Mouse (Mus musculus): ENCODE data around the gene Txnrd2. TPM values are rescaled to one million over a fixed set of nuclear protein-coding genes. Genes with fewer than 3 reads are reported as not detected.

Gene Txnrd2
- polyA plus RNA-seq, 1 experiment from 2014 or later = 34.0 TPM

DNA sequence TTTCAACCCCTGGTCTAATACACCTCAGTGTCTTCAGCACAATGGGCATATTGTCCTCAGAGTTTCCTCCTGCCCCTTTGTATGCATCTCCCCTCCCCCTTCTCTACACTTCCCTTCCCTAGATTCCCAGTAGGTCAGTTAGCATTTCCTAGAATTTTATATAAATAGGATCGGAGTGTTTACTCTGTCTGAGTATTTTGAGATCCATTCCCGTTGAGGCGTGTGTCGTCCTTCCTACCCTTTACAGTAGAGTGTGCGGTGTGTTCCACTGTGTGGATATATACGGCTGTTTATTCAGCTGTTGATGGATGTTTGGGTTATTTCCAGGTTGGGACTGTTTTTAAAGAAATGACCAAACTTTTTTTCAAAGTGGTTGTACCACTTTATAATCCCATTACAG, 87.3 kb downstream of the Txnrd2 start:
- no peaks in the 10 kb centered on the region for H3K36me3 ChIP-seq (replicated peaks)
- H3K4me2 ChIP-seq = no peak overlapping the region
- H3K27me3 ChIP-seq (replicated peaks) = no peaks in the 10 kb centered on the region
- H3K4me1 ChIP-seq = no peaks in the 10 kb centered on the region
- H3K4me3 ChIP-seq = no peak overlapping the region
- 89% methylated on average over 6 of the region's 6 CpGs for WGBS
- no peak overlapping the region for H3K27ac ChIP-seq
- H3K9me3 ChIP-seq = no peaks in the 10 kb centered on the region
- no peak overlapping the region for H3K9ac ChIP-seq
- no peak for ATAC-seq (replicated peaks)

- Histone ChIP-seq H3K36me3 (replicated peaks) (no peaks in the 10 kb centered on the region), H3K9ac (no peak overlapping the region), H3K4me2 (no peak overlapping the region), H3K27ac (no peak overlapping the region), H3K4me3 (no peak overlapping the region), H3K9me3 (no peaks in the 10 kb centered on the region), H3K4me1 (no peaks in the 10 kb centered on the region), H3K27me3 (replicated peaks) (no peaks in the 10 kb centered on the region)
- ATAC-seq (replicated peaks) = no peak
These were observed 91.9 kb downstream of the Txnrd2 start for GRCm38 (mm10) chr16:18518091-18518490.

DNA sequence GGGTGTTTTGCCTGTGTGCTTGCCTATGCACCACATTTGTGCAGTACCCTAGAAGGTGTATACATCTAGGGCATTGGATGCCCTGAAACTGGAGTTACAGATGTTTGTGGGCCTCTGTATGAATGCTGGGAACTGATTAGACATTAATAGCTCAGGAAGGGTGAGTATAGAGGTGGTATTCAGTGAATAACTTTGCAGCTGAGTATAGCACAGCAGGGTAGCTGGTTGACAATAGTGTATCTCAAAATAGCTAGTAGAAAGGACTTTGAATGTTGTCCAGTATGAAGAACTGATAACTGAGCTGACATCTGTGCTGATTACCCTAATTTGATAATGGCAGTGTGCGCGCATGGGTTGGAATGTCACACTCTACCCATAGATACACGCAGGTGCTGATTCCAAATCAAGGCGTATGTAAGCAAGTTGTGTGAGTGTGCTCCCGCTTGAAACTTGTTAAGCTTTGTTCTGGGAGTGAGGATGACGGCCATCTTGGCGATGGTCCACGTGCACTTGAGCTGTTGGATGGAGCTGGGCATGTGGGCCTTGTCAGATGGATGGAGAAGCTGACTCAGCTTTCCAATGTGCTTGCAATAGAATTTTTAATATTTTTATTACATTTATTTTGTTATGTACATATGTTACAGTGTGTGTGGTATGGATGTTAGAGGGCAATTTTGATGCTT, 97.5 kb downstream of the Txnrd2 start:
- Histone ChIP-seq H3K9me3 (no peaks in the 10 kb centered on the region), H3K4me1 (no peaks in the 10 kb centered on the region), H3K9ac (no peak overlapping the region), H3K27ac (no peak overlapping the region), H3K27me3 (replicated peaks) (no peaks in the 10 kb centered on the region), H3K4me3 (no peak overlapping the region), H3K4me2 (no peak overlapping the region), H3K36me3 (replicated peaks) (no peaks in the 10 kb centered on the region)
- ATAC-seq (replicated peaks) = no peak
- WGBS = 93% methylated on average over 8 of the region's 8 CpGs

DNA sequence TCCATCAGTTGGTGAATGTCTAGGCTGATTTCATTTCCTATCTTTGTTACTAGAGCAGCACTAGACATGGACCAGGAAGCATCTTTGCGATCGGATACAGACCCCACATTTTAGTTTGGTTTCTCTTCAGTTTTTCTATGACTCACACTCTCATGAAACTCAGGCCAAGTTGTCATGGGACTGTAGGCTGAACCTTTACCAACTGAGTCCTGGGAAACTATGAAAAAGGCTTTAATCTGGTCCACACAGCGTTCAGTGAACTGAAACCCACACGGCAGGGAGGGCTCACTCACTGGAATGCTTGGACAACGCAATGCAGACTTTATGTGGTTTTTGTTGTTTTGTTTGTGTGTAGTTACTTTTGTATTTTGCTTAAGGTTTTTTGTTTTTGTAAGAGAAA, 102.5 kb downstream of the Txnrd2 start:
- Histone ChIP-seq H3K9ac (no peak overlapping the region), H3K27me3 (replicated peaks) (no peaks in the 10 kb centered on the region), H3K4me3 (no peak overlapping the region), H3K4me1 (no peaks in the 10 kb centered on the region), H3K36me3 (replicated peaks) (no peaks in the 10 kb centered on the region), H3K4me2 (no peak overlapping the region), H3K9me3 (no peaks in the 10 kb centered on the region), H3K27ac (no peak overlapping the region)
- WGBS = 69% methylated on average over 5 of the region's 5 CpGs
- no peak for ATAC-seq (replicated peaks)

Other genes starting within 250 kb of the Txnrd2 start
- gene Ccdc188, start 208.5 kb upstream of the Txnrd2 start, polyA plus RNA-seq (2015; fragmentation: Nextera tagmentation; extraction: Ambion mirVana) = 0.14 TPM in 1 of 2 replicates, not detected in the other
- 15.4 and 19.9 TPM in 2 replicates for gene Zdhhc8, start 191.2 kb upstream of the Txnrd2 start, polyA plus RNA-seq (2015; fragmentation: Nextera tagmentation; extraction: Ambion mirVana)
- gene Trmt2a, start 177.7 kb upstream of the Txnrd2 start, polyA plus RNA-seq (2015; fragmentation: Nextera tagmentation; extraction: Ambion mirVana) = 107 and 122 TPM in 2 replicates
- 334 and 360 TPM in 2 replicates for gene Ranbp1, start 177.7 kb upstream of the Txnrd2 start, polyA plus RNA-seq (2015; fragmentation: Nextera tagmentation; extraction: Ambion mirVana)
- 5.1 TPM in 1 of 2 replicates, not detected in the other for gene Gm49776, start 168.1 kb upstream of the Txnrd2 start, polyA plus RNA-seq (2015; fragmentation: Nextera tagmentation; extraction: Ambion mirVana)
- 37.5 and 38.9 TPM in 2 replicates for gene Dgcr8, start 137.1 kb upstream of the Txnrd2 start, polyA plus RNA-seq (2015; fragmentation: Nextera tagmentation; extraction: Ambion mirVana)
- 74.3 and 83.1 TPM in 2 replicates for gene Tango2, start 78.3 kb upstream of the Txnrd2 start, polyA plus RNA-seq (2015; fragmentation: Nextera tagmentation; extraction: Ambion mirVana)
- gene Arvcf, start 78.2 kb upstream of the Txnrd2 start, polyA plus RNA-seq (2015; fragmentation: Nextera tagmentation; extraction: Ambion mirVana) = 94.4 and 99.5 TPM in 2 replicates
- gene Comt, start 468 bp downstream of the Txnrd2 start, polyA plus RNA-seq (2015; fragmentation: Nextera tagmentation; extraction: Ambion mirVana) = 104 and 107 TPM in 2 replicates
- gene Gnb1l, start 72.3 kb downstream of the Txnrd2 start, polyA plus RNA-seq (2015; fragmentation: Nextera tagmentation; extraction: Ambion mirVana) = 18.1 and 20.0 TPM in 2 replicates
- gene Rtl10, start 72.5 kb downstream of the Txnrd2 start, polyA plus RNA-seq (2015; fragmentation: Nextera tagmentation; extraction: Ambion mirVana) = 4.4 and 5.5 TPM in 2 replicates
- 0.80 and 0.98 TPM in 2 replicates for gene Tbx1, start 164.3 kb downstream of the Txnrd2 start, polyA plus RNA-seq (2015; fragmentation: Nextera tagmentation; extraction: Ambion mirVana)
- 13.1 and 13.7 TPM in 2 replicates for gene Gp1bb, start 196.0 kb downstream of the Txnrd2 start, polyA plus RNA-seq (2015; fragmentation: Nextera tagmentation; extraction: Ambion mirVana)
- gene Gm49601, start 200.0 kb downstream of the Txnrd2 start, polyA plus RNA-seq (2015; fragmentation: Nextera tagmentation; extraction: Ambion mirVana) = 22.8 and 23.3 TPM in 2 replicates
- gene Sept5, start 203.6 kb downstream of the Txnrd2 start, polyA plus RNA-seq (2015; fragmentation: Nextera tagmentation; extraction: Ambion mirVana) = 223 and 229 TPM in 2 replicates

Data from midbrain, embryonic 15.5 days (tissue).